Mouse (Mus musculus) cerebellum, adult 9-10 months (tissue): ENCODE data around the gene Hmbs.
"Not testable (repeated sequence)": the region's sequence is repeated elsewhere in the genome, so short reads cannot be mapped to it uniquely, and the experiment has no call there.

Experiments used
- DNase-seq: peaks from one replicate; pipeline ENCODE4 v3.0.0; 2022

Gene Hmbs

DNA sequence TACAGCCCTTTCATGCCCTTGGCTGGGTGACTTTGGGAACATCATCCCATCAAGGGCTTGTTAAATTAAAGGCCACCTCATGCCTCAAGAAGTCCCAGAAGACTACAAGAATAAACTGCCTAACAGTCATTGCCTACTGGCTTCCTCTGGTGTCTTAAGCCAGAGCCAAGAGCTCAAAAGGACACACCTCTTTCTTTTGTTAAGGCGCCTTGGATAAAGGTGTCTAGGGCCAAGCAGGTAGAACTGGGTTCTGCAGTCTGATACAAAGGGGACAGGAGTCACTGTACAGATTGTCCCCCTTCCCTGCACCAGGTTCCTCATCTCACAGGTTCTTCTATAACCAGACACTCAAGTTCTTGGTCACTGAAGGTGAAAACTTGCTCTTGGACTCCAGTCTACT, 1.4 kb downstream of the Hmbs start:
- no peak for DNase-seq

GRCm38 (mm10) chr9:44342173-44342572, 1.9 kb downstream of the Hmbs start:
- DNase-seq, result no peak

- DNase-seq, result no peak
Measured at GRCm38 (mm10) chr9:44341487-44341886, 2.5 kb downstream of the Hmbs start.

GRCm38 (mm10) chr9:44338574-44338973, 5.5 kb downstream of the Hmbs start:
- no peak for DNase-seq

DNA sequence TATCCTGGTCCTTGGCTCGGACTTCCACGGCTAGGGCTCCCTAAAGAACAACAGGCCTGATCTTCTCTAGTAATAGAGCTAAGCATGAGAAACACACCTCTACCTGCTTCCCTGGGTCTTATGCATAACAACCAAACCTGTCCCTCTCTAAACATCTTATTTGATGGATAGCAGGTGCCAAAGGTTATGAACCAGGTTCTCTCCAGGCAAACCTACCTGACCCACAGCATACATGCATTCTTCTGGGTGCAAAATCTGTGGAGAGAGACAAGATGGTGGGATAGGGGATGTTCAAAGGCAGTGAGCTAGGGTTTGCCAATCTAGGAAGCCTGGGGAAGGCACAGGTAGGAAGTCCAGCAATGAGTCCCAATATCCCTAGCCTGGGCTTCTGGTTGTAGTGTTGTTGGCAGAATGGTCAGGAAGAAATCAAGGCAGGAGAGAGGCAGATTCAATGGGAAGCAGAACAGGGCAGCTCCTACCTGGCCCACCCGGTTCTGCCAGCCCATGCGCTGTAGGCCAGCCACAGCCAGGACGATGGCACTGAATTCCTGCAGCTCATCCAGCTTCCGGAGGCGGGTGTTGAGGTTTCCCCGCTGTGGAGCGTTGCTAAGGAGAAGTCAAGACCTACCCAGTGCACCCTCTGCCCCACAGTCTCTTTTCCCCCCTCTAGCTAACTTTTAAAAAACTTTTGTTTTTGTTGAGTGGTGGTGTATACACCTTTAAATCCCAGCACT, 6.4 kb downstream of the Hmbs start:
- DNase-seq, result no peak

DNA sequence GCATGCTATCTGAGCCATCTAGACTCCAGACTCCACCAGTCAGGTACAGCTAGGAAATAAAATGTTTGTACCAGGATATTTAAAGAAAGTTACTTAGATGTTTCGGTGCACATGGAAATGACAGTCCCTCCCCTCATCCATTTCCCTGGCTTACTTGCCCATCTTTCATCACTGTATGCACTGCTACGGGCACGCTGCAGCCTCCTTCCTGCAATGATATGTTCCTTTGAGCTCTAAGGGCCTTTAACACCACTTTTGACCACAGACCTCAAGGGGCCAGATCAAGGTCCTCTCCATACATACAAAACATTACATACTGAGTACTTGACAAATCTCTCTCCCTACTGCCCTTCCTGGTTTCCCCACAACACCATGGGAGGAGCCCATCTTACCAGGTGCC, 7.1 kb downstream of the Hmbs start:
- no peak for DNase-seq

DNA sequence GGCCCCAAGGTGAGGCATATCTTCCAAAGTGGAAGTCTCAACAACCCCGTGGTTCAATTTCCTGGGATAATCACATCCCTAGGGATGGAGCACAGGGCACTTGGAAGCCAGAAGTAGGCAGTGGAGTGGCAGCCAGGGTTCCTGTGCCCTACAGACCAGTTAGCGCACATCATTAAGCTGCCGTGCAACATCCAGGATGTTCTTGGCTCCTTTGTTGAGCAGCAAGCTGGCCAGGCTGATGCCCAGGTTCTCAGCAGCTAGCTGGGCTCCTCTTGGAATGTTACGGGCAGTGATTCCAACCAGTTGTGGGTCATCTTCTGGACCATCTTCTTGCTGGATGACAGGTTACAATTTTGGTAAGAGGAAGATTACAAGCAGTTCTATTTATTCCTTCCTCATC, 7.5 kb downstream of the Hmbs start:
- not testable (repeated sequence) for DNase-seq

DNA sequence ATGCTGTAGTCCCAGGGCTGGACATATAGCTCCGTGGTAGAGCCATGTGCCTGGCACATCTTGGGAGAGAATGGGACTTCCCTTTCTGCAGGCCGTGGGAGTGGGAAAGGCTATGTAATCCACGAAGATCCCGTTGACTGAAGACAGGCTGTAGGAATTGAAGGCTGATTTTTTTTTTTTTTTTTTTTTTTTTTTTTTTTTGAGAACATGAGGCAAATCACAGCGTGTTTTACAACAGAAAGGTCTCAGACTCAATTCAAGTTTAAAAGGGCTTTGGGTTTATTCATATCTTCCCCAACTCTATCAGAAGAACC, 8.0 kb downstream of the Hmbs start:
- no peak for DNase-seq

GRCm38 (mm10) chr9:44335331-44336092, 8.5 kb downstream of the Hmbs start:
- no peak for DNase-seq

GRCm38 (mm10) chr9:44334396-44335330, 9.4 kb downstream of the Hmbs start, which contains the start of gene H2afx:
H2afx (plus strand) TSS chr9:44334694.
- peak; percentile 100 for DNase-seq

DNA sequence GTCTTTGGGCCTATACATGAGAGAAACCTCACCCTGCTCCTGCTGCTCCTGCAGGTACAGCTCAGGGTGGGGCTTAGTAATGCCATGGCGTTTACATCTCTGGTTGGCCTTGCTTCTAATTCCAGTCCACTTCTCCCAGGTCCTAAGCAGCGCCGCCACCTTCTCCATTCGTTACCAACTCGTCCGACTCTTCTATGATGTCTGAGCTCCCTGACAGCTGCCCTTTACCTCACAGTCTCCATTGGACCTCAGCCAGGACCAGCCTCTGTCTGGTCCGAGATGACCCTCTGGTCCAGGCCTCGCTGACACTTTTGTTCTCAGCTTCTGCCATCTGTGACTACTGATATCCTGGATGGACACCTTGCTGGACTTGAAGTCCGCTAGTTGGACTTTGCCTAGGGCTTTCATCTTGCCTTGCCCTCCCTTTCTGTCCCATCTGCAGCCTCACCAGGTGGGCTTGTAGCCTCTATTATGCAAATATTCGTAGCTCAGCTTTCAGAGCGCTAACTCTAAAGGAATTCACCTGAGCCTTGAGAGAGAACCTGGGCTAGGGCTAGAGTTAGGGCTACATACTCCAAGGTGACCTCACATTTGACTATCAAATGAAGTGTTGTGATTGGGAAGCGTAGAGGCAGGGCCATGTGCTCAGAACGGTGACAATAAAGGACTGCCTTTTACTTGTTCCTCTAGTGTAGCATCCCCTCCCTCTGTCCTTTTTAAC, 10.9 kb downstream of the Hmbs start:
- peak; percentile 58 for DNase-seq

DNA sequence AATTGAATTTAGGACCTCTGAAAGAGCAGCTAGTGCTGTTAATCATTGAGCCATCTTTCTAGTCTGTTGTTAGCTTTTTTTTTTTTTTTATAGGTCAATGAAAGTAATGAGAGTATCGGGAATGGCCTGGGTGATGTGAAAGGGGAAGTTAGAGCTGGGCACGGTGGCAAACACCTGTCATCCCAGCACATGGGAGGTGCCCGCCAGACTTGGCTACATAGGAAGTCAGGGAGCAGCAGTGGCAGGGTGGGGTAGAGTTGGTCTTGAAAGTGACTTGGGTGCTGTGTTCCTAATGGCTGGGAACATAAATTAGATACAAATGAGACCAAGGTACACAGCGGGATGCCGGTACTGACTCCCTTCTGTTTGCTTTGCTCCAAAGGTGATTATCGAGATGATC, 13.3 kb downstream of the Hmbs start:
- no peak for DNase-seq

DNA sequence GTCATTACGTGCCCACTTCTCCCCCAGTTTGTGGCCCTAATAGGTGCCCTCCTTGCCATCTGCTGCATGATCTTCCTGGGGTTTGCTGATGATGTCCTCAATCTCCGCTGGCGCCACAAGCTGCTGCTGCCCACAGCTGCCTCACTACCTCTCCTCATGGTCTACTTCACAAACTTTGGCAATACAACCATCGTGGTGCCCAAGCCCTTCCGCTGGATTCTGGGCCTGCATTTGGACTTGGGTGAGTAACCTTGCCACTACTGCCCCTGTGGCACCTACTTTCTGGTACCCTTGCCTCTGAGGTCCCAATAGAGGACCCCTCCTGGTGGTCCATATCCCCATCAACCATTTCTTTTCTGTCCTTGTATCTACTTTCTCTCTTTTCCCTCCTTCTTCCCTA, 16.1 kb downstream of the Hmbs start:
- no peak for DNase-seq

DNA sequence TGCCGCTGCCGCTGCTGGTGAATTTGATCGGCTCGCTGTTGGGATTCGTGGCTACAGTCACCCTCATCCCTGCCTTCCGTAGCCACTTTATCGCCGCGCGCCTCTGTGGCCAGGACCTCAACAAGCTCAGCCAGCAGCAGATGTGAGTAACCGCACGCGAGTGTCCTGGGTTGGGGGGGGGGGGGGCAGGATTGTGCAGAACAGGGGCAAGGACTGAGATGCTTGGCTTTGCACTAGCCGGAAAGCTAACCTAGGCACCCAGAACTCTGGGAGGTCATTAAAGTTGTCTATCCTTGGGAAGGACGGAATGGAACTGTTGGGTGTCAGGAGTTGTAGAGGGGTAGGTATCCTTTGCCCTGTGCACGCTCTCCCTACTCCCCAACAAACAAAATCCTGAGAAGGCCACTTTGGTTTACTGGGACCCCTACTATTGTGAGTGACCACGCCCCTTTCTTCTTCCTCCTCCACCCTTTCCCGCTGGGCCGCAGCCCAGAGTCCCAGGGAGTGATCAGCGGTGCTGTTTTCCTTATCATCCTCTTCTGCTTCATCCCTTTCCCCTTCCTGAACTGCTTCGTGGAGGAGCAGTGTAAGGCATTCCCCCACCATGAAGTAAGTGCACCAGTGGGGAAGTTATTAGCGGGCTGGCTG, 16.8 kb downstream of the Hmbs start:
- DNase-seq, result peak; percentile 62

- peak; percentile 91 for DNase-seq
Measured at GRCm38 (mm10) chr9:44326371-44327063, 17.5 kb downstream of the Hmbs start.

- no peak for DNase-seq
Measured at GRCm38 (mm10) chr9:44325768-44326370, 18.2 kb downstream of the Hmbs start, which contains the start of gene Dpagt1. Dpagt1 (plus strand) TSS chr9:44326019.

GRCm38 (mm10) chr9:44325032-44325767, 18.8 kb downstream of the Hmbs start:
- DNase-seq, result not testable (repeated sequence)

DNA sequence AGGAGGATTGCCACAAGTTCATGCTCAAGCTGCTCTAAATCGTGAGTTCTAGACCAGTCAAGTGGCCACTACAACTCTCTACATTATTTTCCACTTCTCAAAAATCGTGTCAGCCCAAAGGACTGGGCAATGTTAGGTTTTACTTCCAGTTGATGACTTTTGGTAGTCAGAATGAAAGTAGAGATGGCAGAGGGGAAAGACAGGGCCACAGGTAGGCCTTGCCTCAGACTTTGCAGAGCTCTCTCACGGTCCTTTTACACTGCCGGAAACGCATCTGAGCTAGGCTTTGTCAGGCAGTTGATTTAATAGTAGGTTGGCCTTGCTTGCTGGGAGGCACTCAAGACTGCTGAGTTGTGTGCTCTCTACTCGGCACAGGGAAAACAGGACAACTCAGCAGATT, 19.9 kb downstream of the Hmbs start:
- no peak for DNase-seq

DNA sequence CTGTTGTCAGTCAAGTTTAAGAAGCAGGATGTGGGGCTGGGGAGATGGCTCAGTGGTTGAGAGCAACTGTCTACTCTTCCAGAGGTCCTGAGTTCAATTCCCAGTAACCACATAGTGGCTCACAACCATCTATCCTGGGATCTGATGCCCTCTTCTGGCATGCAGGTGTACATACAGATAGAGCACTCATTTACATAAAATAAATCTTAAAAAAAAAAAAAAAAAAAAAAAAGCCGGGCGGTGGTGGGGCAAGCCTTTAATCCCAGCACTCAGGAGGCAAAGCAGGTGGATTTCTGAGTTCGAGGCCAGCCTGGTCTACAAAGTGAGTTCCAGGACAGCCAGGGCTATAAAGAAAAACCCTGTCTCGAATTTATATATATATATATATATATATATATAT, 20.4 kb downstream of the Hmbs start:
- not testable (repeated sequence) for DNase-seq

DNA sequence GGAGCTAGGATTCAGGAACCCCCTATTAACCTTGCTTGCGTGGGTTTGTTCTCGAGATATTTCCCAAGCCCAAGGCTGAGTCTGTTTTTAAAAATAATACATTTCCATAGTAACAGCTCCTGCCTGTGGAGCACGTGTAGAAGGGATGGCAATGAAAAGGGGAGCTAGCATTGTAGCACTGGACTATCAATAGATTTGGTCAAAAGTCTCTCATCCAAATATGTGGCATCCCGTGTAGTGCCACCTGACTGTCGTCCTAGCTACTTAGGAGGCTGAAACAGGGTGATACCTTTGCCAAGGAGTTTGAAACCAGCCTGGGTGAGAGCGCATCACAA, 23.3 kb downstream of the Hmbs start:
- no peak for DNase-seq
